Mouse (Mus musculus) heart, embryonic 16.5 days (tissue): ENCODE results near the gene Gm14391. TPM values are rescaled to one million over a fixed set of nuclear protein-coding genes. Genes with fewer than 3 reads are reported as not detected.
"Not testable (repeated sequence)": the region's sequence is repeated elsewhere in the genome, so short reads cannot be mapped to it uniquely, and the experiment has no call there.

Source experiments
- ATAC-seq: fragments of 200-750 bp; cut with Nextera tagmentation; replicated peaks from 2 replicates; pipeline ENCODE4 v1.8.0; 2017; ENCODE audit warnings: moderate number of reproducible peaks; ENCODE audit not compliant: insufficient read depth, low FRiP score; ENCODE audit errors: extremely low read depth
- H3K27ac ChIP-seq: fragments of 300-500 bp; sonication (generic); 2 replicates; pipeline ENCODE4 v1.5.1; 2014; ENCODE audit warnings: mild to moderate bottlenecking, low read length, control low read depth, moderate library complexity
- H3K27me3 ChIP-seq: fragments of 300-500 bp; sonication (generic); 2 replicates; pipeline ENCODE4 v1.6.1; 2014; ENCODE audit warnings: low read length, mixed read lengths; ENCODE audit not compliant: control insufficient read depth, insufficient read depth
- H3K36me3 ChIP-seq: fragments of 300-500 bp; sonication (generic); 2 replicates; pipeline ENCODE4 v1.6.1; 2014; ENCODE audit not compliant: control insufficient read depth, insufficient read depth
- H3K4me1 ChIP-seq: fragments of 300-500 bp; sonication (generic); 2 replicates; pipeline ENCODE4 v1.6.1; 2014; ENCODE audit warnings: low read length, mixed read lengths; ENCODE audit not compliant: control insufficient read depth, insufficient read depth
- H3K4me2 ChIP-seq: fragments of 300-500 bp; sonication (generic); 2 replicates; pipeline ENCODE4 v1.6.1; 2014; ENCODE audit warnings: low read depth, mild to moderate bottlenecking, control low read depth, low read length
- H3K4me3 ChIP-seq: fragments of 300-500 bp; sonication (generic); 2 replicates; pipeline ENCODE4 v1.5.1; 2014; ENCODE audit warnings: mild to moderate bottlenecking, control low read depth, low read length
- H3K9ac ChIP-seq: fragments of 300-500 bp; sonication (generic); 2 replicates; pipeline ENCODE4 v1.6.1; 2014; ENCODE audit warnings: low read length, control low read depth
- H3K9me3 ChIP-seq: fragments of 300-500 bp; sonication (generic); replicated peaks from 2 replicates; pipeline ENCODE4 v1.6.1; 2016; ENCODE audit warnings: low read length; ENCODE audit not compliant: control insufficient read depth
- WGBS: fragments of 180-500 bp; shearing (Covaris S2); extraction: QIAGEN DNeasy Blood & Tissue Kit; methylation state at CpG from one replicate; pipeline ENCODE4 v1.1.7; 2014; 5-methylcytosine and 5-hydroxymethylcytosine counted together
- polyA plus RNA-seq: library from polyadenylated mRNA; unstranded; fragments of >200 nt; fragmentation: Nextera tagmentation; extraction: Ambion mirVana; gene quantifications from 2 replicates; pipeline ENCODE4 v1.2.1, GENCODE M21; 2015

Gene Gm14391
- 1.1 and 6.1 TPM in 2 replicates for polyA plus RNA-seq

DNA sequence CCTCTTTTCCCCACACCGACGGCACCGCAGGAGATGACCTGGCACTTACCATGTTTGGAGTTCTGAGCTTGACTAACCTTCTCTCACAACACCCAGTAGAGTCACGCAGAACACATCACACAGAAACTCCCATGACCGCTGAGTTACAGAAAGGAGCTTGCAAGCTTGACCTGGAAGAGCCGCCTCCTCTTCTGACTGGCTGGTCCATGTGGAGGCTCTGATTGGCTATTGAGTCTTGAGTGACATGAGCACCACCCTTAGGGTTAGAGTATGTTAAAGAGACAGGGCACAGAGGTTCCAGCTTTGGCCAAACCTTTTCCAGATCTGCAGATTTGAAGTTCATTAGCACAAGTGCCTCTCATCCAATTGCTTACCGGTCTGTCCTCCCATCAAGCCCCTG is at the start of gene Gm14391:
Gm14391 (minus strand) TSS at position 186 of the 400 bp plus-strand sequence.
- H3K4me3 ChIP-seq = not testable (repeated sequence)

DNA sequence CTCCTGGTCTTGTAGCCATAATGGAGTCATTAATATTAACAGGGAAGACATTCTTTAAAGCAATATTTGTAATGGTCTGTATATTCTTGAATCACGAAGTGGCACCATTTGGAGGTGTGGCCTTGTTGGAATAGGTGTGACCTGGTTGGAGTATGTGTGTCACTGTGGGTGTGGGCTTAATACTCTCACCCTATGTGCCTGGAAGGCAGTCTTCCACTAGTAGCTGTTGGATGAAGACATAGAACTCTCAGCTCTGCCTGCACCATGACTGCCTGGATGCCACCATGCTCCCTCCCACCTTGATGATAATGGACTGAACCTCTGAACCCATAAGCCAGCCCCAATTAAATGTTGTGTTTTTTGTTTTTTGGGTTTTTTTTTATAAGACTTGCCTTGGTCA is 27.7 kb downstream of the Gm14391 start:
- WGBS = 51% methylated on average over 1 of the region's 1 CpGs

More for the DNA sequence above, at the start of gene Gm14391:
- H3K9ac ChIP-seq, H3K36me3 ChIP-seq, ATAC-seq, H3K9me3 ChIP-seq, H3K27ac ChIP-seq, H3K4me1 ChIP-seq, H3K27me3 ChIP-seq, H3K4me2 ChIP-seq: not testable (repeated sequence)
- no CpG with 5 or more reads among the region's 7 CpGs for WGBS

DNA sequence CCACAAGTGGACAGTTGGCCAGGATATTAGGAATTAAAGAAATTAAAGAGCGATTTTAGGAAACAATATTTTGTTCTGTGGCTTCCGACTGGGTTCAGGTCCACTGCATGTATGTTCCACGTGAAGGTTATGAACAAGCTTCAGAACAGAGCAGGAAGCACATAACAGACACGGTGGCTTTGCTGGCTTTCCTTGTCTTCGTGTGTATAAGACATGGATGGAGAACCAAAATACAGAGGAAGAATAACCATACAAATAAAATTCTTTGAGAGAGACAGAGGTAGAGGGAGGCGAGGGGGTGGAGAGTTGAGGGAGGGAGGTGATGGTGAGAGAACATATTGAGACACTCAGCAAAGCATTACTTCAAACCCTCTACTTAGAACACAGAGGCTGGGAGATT is 30.4 kb downstream of the Gm14391 start:
- H3K4me1 ChIP-seq = no peaks in the 10 kb centered on the region
- 73% methylated on average over 6 of the region's 6 CpGs for WGBS

More for the DNA sequence above, 27.7 kb downstream of the Gm14391 start:
- not testable (repeated sequence) for ATAC-seq, H3K9me3 ChIP-seq, H3K4me2 ChIP-seq, H3K36me3 ChIP-seq, H3K9ac ChIP-seq, H3K27ac ChIP-seq, H3K27me3 ChIP-seq, H3K4me3 ChIP-seq, H3K4me1 ChIP-seq

DNA sequence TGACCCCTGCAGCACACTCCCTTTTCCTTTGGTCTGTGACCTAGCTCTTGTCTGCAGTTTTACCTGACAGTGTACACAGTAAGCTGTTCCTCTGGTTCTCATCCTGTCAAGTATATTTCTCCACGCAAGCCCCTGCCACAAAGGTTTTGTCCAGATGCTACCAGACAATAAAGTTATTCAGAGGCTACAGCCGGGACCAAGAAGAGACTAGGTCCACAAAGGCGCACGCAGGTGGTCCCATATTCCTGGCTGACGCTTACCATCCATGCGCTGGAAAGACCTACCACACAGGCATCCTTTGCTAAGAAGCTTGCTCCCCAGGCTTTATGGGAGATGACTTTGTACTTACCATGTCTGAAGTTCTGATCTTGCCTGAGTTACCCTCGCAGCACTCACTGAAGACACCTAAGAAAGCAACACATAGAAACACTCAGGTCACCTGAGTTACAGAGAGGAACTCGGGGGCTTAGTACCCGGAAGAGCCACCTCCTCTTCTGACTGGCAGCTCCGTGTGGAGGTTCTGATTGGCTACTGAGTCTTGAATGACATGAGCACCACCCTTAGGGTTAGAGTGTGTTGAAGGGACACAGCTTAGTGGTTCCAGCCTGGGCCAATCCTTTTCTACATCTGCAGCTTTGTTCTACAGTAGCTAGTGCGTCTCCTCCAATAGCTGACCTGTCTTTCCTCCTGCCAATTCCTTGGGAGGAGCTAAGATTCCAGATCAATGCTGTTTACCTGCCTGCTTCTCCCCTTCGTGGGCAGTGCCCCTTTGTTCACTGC is 31.1 kb downstream of the Gm14391 start, which contains the start of gene Gm14443:
Gm14443 (minus strand) TSS at position 471 of the 780 bp plus-strand sequence.
- H3K4me3 ChIP-seq, ATAC-seq, H3K4me1 ChIP-seq, H3K4me2 ChIP-seq, H3K27me3 ChIP-seq, H3K9ac ChIP-seq, H3K27ac ChIP-seq, H3K36me3 ChIP-seq, H3K9me3 ChIP-seq: not testable (repeated sequence)
- 67% methylated on average over 12 of the region's 12 CpGs for WGBS

More for the DNA sequence above, 30.4 kb downstream of the Gm14391 start:
- H3K27ac ChIP-seq = no peak overlapping the region
- no peak overlapping the region for H3K4me2 ChIP-seq
- no peak overlapping the region for H3K9ac ChIP-seq
- no peak for ATAC-seq
- H3K9me3 ChIP-seq = no peaks in the 10 kb centered on the region
- H3K4me3 ChIP-seq = no peak overlapping the region
- H3K36me3 ChIP-seq = no peaks in the 10 kb centered on the region
- H3K27me3 ChIP-seq = no peaks in the 10 kb centered on the region

DNA sequence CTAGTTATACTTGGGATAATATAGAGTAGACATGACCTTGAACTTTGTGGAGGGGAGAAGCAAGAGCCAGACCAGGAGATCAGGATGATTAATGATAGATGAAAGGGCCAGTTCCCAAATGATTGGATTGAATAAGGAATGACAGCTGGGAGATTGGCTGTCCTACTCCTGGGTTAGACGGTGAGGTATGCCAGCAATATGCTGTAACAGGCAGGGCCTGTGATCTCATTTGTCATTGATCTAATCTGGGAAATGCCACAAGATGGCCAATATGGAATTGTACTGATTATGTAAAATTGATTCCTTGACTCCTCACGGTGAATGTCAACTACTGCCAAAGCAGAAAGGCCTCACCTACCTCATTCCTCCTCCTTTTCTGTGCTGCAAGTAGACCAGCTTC is 32.7 kb downstream of the Gm14391 start:
- not testable (repeated sequence) for H3K27me3 ChIP-seq, H3K9ac ChIP-seq, H3K36me3 ChIP-seq, H3K4me3 ChIP-seq, ATAC-seq, H3K4me1 ChIP-seq, H3K27ac ChIP-seq, H3K4me2 ChIP-seq, H3K9me3 ChIP-seq
- WGBS = 89% methylated on average over 2 of the region's 2 CpGs

DNA sequence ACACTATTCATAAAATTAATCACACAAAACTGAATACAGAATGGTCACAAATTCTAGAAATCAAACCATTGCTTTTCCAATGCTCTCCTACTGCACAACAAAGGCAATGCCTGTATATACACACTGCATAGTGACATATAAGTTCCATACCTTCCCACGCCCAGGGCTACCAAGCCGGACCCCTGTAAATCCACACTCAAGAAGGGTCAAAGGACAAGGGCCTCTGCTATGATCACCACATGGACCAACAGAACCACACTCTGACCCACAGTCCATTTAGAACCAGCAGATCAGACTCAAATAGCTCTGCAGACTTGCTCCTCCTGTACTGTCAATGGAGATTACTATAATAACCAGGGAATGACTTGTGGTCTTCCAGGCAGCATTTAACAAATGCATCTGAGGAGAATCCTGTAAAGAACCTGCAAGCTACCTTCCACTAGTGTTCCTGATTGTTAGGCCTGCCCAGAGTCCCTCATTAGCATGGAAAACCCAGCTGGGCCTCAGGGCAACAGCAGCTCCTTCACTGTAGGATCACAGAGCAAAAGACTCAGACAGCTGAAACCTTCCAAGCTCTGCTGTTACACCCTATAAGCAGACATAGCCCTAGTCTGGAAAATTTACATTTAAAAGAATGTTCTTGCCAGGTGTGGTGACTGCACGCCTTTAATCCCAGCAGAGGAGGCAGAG is 33.7 kb downstream of the Gm14391 start:
- not testable (repeated sequence) for H3K4me3 ChIP-seq, H3K4me2 ChIP-seq, H3K9me3 ChIP-seq, H3K27me3 ChIP-seq, H3K4me1 ChIP-seq, ATAC-seq, H3K9ac ChIP-seq, H3K27ac ChIP-seq, H3K36me3 ChIP-seq
- 73% methylated on average over 3 of the region's 3 CpGs for WGBS

DNA sequence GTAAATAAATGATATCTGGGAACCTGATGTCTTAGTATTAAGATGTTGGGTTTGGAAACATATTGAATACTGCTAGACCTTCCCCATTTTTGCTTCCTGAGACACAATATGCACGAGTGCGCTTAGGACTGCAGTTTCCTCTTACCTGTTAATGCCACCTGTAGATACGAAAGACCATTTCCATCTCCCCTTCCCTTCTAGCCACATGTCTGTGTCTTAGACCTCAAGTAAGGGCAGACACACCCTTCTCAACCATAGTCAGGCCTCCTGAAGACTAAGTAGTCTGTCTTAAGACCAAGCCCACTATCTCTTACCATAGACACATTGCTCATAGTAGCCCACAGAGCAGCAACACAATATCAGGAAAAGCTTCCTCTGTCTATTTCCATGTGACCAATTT is 34.6 kb downstream of the Gm14391 start:
- Histone ChIP-seq H3K9me3 (no peaks in the 10 kb centered on the region), H3K27me3 (no peaks in the 10 kb centered on the region), H3K27ac (no peak overlapping the region), H3K9ac (no peak overlapping the region), H3K36me3 (no peaks in the 10 kb centered on the region), H3K4me2 (no peak overlapping the region), H3K4me3 (no peak overlapping the region), H3K4me1 (no peaks in the 10 kb centered on the region)
- ATAC-seq = no peak
- 83% methylated on average over 3 of the region's 3 CpGs for WGBS

DNA sequence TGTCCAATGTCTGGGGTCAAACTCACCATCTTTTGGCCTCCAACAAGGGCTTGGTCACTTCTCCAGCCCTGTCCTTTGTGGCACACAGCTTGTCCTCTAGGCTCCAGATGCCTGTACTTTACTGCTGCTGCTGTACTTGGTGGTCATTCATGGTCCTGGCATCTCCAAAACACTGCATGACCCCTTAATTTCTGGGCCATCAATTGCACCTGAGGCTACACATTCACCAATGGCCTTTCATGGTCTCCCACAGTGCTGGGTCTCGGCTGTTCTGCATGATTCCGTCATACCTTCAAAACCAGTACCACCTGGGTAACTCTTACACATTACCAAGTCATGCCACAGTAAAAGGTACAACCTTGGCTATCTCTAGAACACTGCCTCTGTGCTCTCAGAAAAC is 39.8 kb downstream of the Gm14391 start:
- not testable (repeated sequence) for ATAC-seq, H3K4me2 ChIP-seq, H3K9me3 ChIP-seq, H3K36me3 ChIP-seq, H3K9ac ChIP-seq, H3K4me1 ChIP-seq, H3K4me3 ChIP-seq, H3K27ac ChIP-seq, H3K27me3 ChIP-seq
- WGBS = 80% methylated on average over 2 of the region's 2 CpGs

DNA sequence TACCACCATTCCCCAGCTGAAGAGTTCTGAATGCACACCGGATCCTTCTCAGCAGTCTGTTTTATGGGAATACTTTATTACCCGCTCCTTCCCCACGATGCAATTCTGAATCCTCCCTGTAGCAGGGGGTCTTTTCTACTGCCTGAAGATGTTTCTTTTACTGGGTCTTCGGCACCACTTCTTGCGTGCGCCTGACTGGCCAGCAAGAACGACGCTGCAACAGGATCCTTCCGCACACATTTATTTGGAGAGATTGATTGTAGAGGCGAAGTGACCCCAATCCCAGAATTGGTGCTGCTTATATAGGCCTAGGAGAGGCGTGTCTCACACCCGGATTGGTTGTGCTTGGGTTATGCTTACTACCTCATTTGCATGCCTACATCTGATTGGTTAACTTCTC is 41.6 kb downstream of the Gm14391 start:
- H3K4me2 ChIP-seq, H3K27ac ChIP-seq, H3K27me3 ChIP-seq, H3K36me3 ChIP-seq, ATAC-seq, H3K4me1 ChIP-seq, H3K4me3 ChIP-seq, H3K9ac ChIP-seq, H3K9me3 ChIP-seq: not testable (repeated sequence)
- WGBS = 88% methylated on average over 12 of the region's 12 CpGs
